Mouse (Mus musculus) ovary, adult 2 months (tissue): Measurements from ENCODE around the gene Ccl1. TPM values are rescaled to one million over a fixed set of nuclear protein-coding genes. Genes with fewer than 3 reads are reported as not detected.

Experiments used
- polyA plus RNA-seq: library from polyadenylated mRNA; depleted of rRNA; stranded (reverse); fragments of >200 nt; gene quantifications from 2 replicates; pipeline ENCODE4 v1.2.3, GENCODE M21; 2012; rRNA removed

The Ccl1 gene
- polyA plus RNA-seq, result not detected in 2 replicates

GRCm38 (mm10) chr11:82305590-82305989, at the start of gene Ccl1:
Gene Ccl1, minus strand, starts transcription at chr11:82305690.

Other genes with a start within 250 kb of the Ccl1 start
- 4.4 and 5.8 TPM in 2 replicates for gene Ccl11, start 247.9 kb downstream of the Ccl1 start, polyA plus RNA-seq
- gene Ccl12, start 203.8 kb downstream of the Ccl1 start, polyA plus RNA-seq, result 3.9 and 4.4 TPM in 2 replicates
- 3.5 and 5.9 TPM in 2 replicates for gene Ccl8, start 190.5 kb downstream of the Ccl1 start, polyA plus RNA-seq
- 6.7 and 9.7 TPM in 2 replicates for gene Tmem132e, start 83.2 kb upstream of the Ccl1 start, polyA plus RNA-seq